Mouse (Mus musculus) hindbrain, embryonic 12.5 days (tissue): Measurements from ENCODE around the gene Wnt10b. TPM values are rescaled to one million over a fixed set of nuclear protein-coding genes. Genes with fewer than 3 reads are reported as not detected.

ENCODE experiments used
- ATAC-seq: fragments of 200-750 bp; cut with Nextera tagmentation; 2 replicates; pipeline ENCODE4 v1.8.0; 2017; ENCODE audit warnings: moderate TSS enrichment; ENCODE audit not compliant: low FRiP score
- H3K27ac ChIP-seq: fragments of 300-500 bp; sonication (generic); 2 replicates; pipeline ENCODE4 v1.5.1; 2016; ENCODE audit warnings: mild to moderate bottlenecking
- H3K27me3 ChIP-seq: fragments of 300-500 bp; sonication (generic); 2 replicates; pipeline ENCODE4 v1.6.1; 2016; ENCODE audit warnings: mild to moderate bottlenecking
- H3K36me3 ChIP-seq: fragments of 300-500 bp; sonication (generic); 2 replicates; pipeline ENCODE4 v1.6.1; 2016; ENCODE audit warnings: mild to moderate bottlenecking
- H3K4me1 ChIP-seq: fragments of 300-500 bp; sonication (generic); 2 replicates; pipeline ENCODE4 v1.6.1; 2016
- H3K4me2 ChIP-seq: fragments of 300-500 bp; sonication (generic); replicated peaks from 2 replicates; pipeline ENCODE4 v1.6.1; 2016; ENCODE audit warnings: mild to moderate bottlenecking
- H3K4me3 ChIP-seq: fragments of 300-500 bp; sonication (generic); 2 replicates; pipeline ENCODE4 v1.5.1; 2016; ENCODE audit warnings: mild to moderate bottlenecking
- H3K9ac ChIP-seq: fragments of 300-500 bp; sonication (generic); 2 replicates; pipeline ENCODE4 v1.6.1; 2016; ENCODE audit warnings: mild to moderate bottlenecking, moderate library complexity
- H3K9me3 ChIP-seq: fragments of 300-500 bp; sonication (generic); replicated peaks from 2 replicates; pipeline ENCODE4 v1.6.1; 2016; ENCODE audit warnings: mild to moderate bottlenecking
- WGBS: fragments of 180-500 bp; shearing (Covaris S2); methylation state at CpG from one replicate; pipeline ENCODE4 v1.1.7; 2016; 5-methylcytosine and 5-hydroxymethylcytosine counted together
- polyA plus RNA-seq: library from polyadenylated mRNA; unstranded; fragments of >200 nt; fragmentation: Nextera tagmentation; extraction: Ambion mirVana; gene quantifications from 2 replicates; pipeline ENCODE4 v1.2.1, GENCODE M21; 2016

The Wnt10b gene
- polyA plus RNA-seq, 1 experiment from 2014 or later = 0.59 TPM

- 1% methylated on average over 75 of the region's 75 CpGs for WGBS
- ATAC-seq = no peak
- Histone ChIP-seq H3K4me3 (peak overlapping the region; percentile 28), H3K27me3 (peaks cover 100% of the 10 kb centered on the region), H3K27ac (no peak overlapping the region), H3K9ac (no peak overlapping the region), H3K4me1 (peaks cover 48% of the 10 kb centered on the region), H3K4me2 (peak overlapping the region; percentile 44), H3K9me3 (no peaks in the 10 kb centered on the region), H3K36me3 (no peaks in the 10 kb centered on the region)
Measured at GRCm38 (mm10) chr15:98792233-98793020, 14.5 kb upstream of the Wnt10b start.

GRCm38 (mm10) chr15:98791771-98792170, 13.8 kb upstream of the Wnt10b start:
- Histone ChIP-seq H3K27ac (no peak overlapping the region), H3K9me3 (no peaks in the 10 kb centered on the region), H3K4me1 (peaks cover 41% of the 10 kb centered on the region), H3K4me3 (peak overlapping the region; percentile 9; the same call in 1 of the 2 replicates), H3K36me3 (no peaks in the 10 kb centered on the region), H3K4me2 (0 out of 2 replicates have a peak overlapping the region, but pooled peaks have one; percentile 11), H3K9ac (no peak overlapping the region), H3K27me3 (peaks cover 100% of the 10 kb centered on the region)
- 2% methylated on average over 23 of the region's 23 CpGs for WGBS
- no peak for ATAC-seq

GRCm38 (mm10) chr15:98791221-98791620, 13.3 kb upstream of the Wnt10b start:
- Histone ChIP-seq H3K9ac (no peak overlapping the region), H3K9me3 (no peaks in the 10 kb centered on the region), H3K27me3 (peaks cover 100% of the 10 kb centered on the region), H3K4me3 (peak overlapping the region; percentile 9; the same call in 1 of the 2 replicates), H3K4me2 (peak overlapping the region; percentile 23; the same call in 1 of the 2 replicates), H3K27ac (no peak overlapping the region), H3K36me3 (no peaks in the 10 kb centered on the region), H3K4me1 (peaks cover 36% of the 10 kb centered on the region)
- WGBS = under 1% methylated on average over 12 of the region's 12 CpGs
- no peak for ATAC-seq

GRCm38 (mm10) chr15:98790761-98791160, 12.8 kb upstream of the Wnt10b start:
- no peak for ATAC-seq
- peaks cover 2% of the 10 kb centered on the region; the same call in 1 of the 2 replicates for H3K9me3 ChIP-seq
- H3K4me1 ChIP-seq = peaks cover 32% of the 10 kb centered on the region

GRCm38 (mm10) chr15:98789661-98790535, 11.9 kb upstream of the Wnt10b start, which contains the start of gene Wnt1:
Gene Wnt1, plus strand, starts transcription at chr15:98789857.
- 2% methylated on average over 51 of the region's 51 CpGs for WGBS
- Histone ChIP-seq H3K9ac (0 out of 2 replicates have a peak within 1 kb of the TSS, but pooled peaks have one; percentile 14), H3K27ac (no peak within 1 kb of the TSS)

More at GRCm38 (mm10) chr15:98790761-98791160, 12.8 kb upstream of the Wnt10b start:
- no peak overlapping the region for H3K9ac ChIP-seq
- peaks cover 99% of the 10 kb centered on the region for H3K27me3 ChIP-seq
- H3K4me2 ChIP-seq = peak overlapping the region; percentile 23; the same call in 1 of the 2 replicates
- peak overlapping the region; percentile 11 for H3K4me3 ChIP-seq
- H3K27ac ChIP-seq = no peak overlapping the region
- whole genome bisulfite sequencing = 0% methylated on average over 23 of the region's 23 CpGs
- no peaks in the 10 kb centered on the region for H3K36me3 ChIP-seq

GRCm38 (mm10) chr15:98788972-98789660, 11.2 kb upstream of the Wnt10b start:
- 11% methylated on average over 24 of the region's 24 CpGs for WGBS
- peak overlapping the region; percentile 11; the same call in 1 of the 2 replicates for H3K4me3 ChIP-seq

More at GRCm38 (mm10) chr15:98789661-98790535, 11.9 kb upstream of the Wnt10b start, which contains the start of gene Wnt1:
- H3K27me3 ChIP-seq = peaks cover 99% of the 10 kb centered on the region
- H3K4me2 ChIP-seq = peak within 1 kb of the TSS; percentile 23; the same call in 1 of the 2 replicates
- H3K4me1 ChIP-seq = peaks cover 31% of the 10 kb centered on the region
- no peaks in the 10 kb centered on the region for H3K36me3 ChIP-seq
- no peak for ATAC-seq
- H3K4me3 ChIP-seq = peak within 1 kb of the TSS; percentile 11
- H3K9me3 ChIP-seq = peaks cover 3% of the 10 kb centered on the region; the same call in 1 of the 2 replicates

GRCm38 (mm10) chr15:98787930-98788329, 10.0 kb upstream of the Wnt10b start:
- peaks cover 3% of the 10 kb centered on the region; the same call in 1 of the 2 replicates for H3K9me3 ChIP-seq
- WGBS = 35% methylated on average over 4 of the region's 4 CpGs
- peaks cover 27% of the 10 kb centered on the region for H3K4me1 ChIP-seq
- no peak overlapping the region for H3K4me3 ChIP-seq
- H3K36me3 ChIP-seq = no peaks in the 10 kb centered on the region
- peaks cover 92% of the 10 kb centered on the region for H3K27me3 ChIP-seq
- no peak overlapping the region for H3K9ac ChIP-seq
- ATAC-seq = no peak
- no peak overlapping the region for H3K27ac ChIP-seq
- no peak overlapping the region for H3K4me2 ChIP-seq

More at GRCm38 (mm10) chr15:98788972-98789660, 11.2 kb upstream of the Wnt10b start:
- peaks cover 3% of the 10 kb centered on the region; the same call in 1 of the 2 replicates for H3K9me3 ChIP-seq
- no peak overlapping the region for H3K27ac ChIP-seq
- H3K4me2 ChIP-seq = peak overlapping the region; percentile 21; the same call in 1 of the 2 replicates
- H3K27me3 ChIP-seq = peaks cover 98% of the 10 kb centered on the region
- peaks cover 31% of the 10 kb centered on the region for H3K4me1 ChIP-seq
- no peaks in the 10 kb centered on the region for H3K36me3 ChIP-seq
- no peak overlapping the region for H3K9ac ChIP-seq
- no peak for ATAC-seq

- H3K27me3 ChIP-seq = peaks cover 92% of the 10 kb centered on the region
- H3K36me3 ChIP-seq = no peaks in the 10 kb centered on the region
- peaks cover 3% of the 10 kb centered on the region; the same call in 1 of the 2 replicates for H3K9me3 ChIP-seq
- no peak overlapping the region for H3K4me2 ChIP-seq
- no peak overlapping the region for H3K27ac ChIP-seq
- ATAC-seq = no peak
- no peak overlapping the region for H3K9ac ChIP-seq
- WGBS = 37% methylated on average over 7 of the region's 7 CpGs
- no peak overlapping the region for H3K4me3 ChIP-seq
- H3K4me1 ChIP-seq = peaks cover 10% of the 10 kb centered on the region
Measured at GRCm38 (mm10) chr15:98785744-98786143, 7.8 kb upstream of the Wnt10b start.

GRCm38 (mm10) chr15:98781166-98781565, 3.2 kb upstream of the Wnt10b start:
- WGBS = 24% methylated on average over 6 of the region's 6 CpGs
- Histone ChIP-seq H3K4me1 (peaks cover 30% of the 10 kb centered on the region), H3K27ac (no peak overlapping the region), H3K4me3 (no peak overlapping the region), H3K9me3 (peaks cover 3% of the 10 kb centered on the region; the same call in 1 of the 2 replicates), H3K36me3 (no peaks in the 10 kb centered on the region), H3K9ac (no peak overlapping the region), H3K4me2 (no peak overlapping the region), H3K27me3 (peaks cover 92% of the 10 kb centered on the region)
- no peak for ATAC-seq

- Histone ChIP-seq H3K4me2 (no peak overlapping the region), H3K9me3 (no peaks in the 10 kb centered on the region), H3K27me3 (peaks cover 93% of the 10 kb centered on the region), H3K4me3 (no peak overlapping the region), H3K36me3 (no peaks in the 10 kb centered on the region), H3K4me1 (peaks cover 36% of the 10 kb centered on the region), H3K9ac (no peak overlapping the region), H3K27ac (no peak overlapping the region)
- no peak for ATAC-seq
- 2% methylated on average over 13 of the region's 13 CpGs for WGBS
Measured at GRCm38 (mm10) chr15:98780573-98780972, 2.6 kb upstream of the Wnt10b start.

GRCm38 (mm10) chr15:98780075-98780474, 2.1 kb upstream of the Wnt10b start:
- WGBS = under 1% methylated on average over 8 of the region's 8 CpGs
- no peaks in the 10 kb centered on the region for H3K9me3 ChIP-seq
- peaks cover 38% of the 10 kb centered on the region for H3K4me1 ChIP-seq
- no peak for ATAC-seq
- no peak overlapping the region for H3K4me2 ChIP-seq
- H3K27me3 ChIP-seq = peaks cover 93% of the 10 kb centered on the region
- H3K9ac ChIP-seq = no peak overlapping the region
- H3K4me3 ChIP-seq = no peak overlapping the region
- H3K27ac ChIP-seq = no peak overlapping the region
- H3K36me3 ChIP-seq = no peaks in the 10 kb centered on the region
